Mouse (Mus musculus) cerebellum, adult 2 months (tissue): ENCODE results near the gene Nr1d2. TPM values are rescaled to one million over a fixed set of nuclear protein-coding genes. Genes with fewer than 3 reads are reported as not detected.

Experiments used
- DNase-seq, 2 experiments: peaks; one replicate each; pipeline ENCODE4 v3.0.0; 2021
- H3K27ac ChIP-seq: fragments of 200-500 bp; 2 replicates; pipeline ENCODE4 v1.5.1; 2012; ENCODE audit warnings: low read length, control low read depth, inconsistent platforms; ENCODE audit not compliant: insufficient read depth
- H3K27me3 ChIP-seq: fragments of 200-500 bp; 2 replicates; pipeline ENCODE4 v1.6.1; 2012; ENCODE audit warnings: inconsistent platforms, mild to moderate bottlenecking, low read length, moderate library complexity; ENCODE audit not compliant: control insufficient read depth, insufficient read depth
- H3K4me1 ChIP-seq: fragments of 200-500 bp; 2 replicates; pipeline ENCODE4 v1.6.1; 2011; ENCODE audit warnings: low read length; ENCODE audit not compliant: control insufficient read depth, insufficient read depth
- H3K4me3 ChIP-seq: fragments of 200-500 bp; replicated peaks from 2 replicates; pipeline ENCODE3; 2011; ENCODE audit warnings: mild to moderate bottlenecking, low read depth, low read length, control low read depth; ENCODE audit not compliant: insufficient read depth
- CTCF ChIP-seq: fragments of 200-500 bp; IDR thresholded peaks from 2 replicates; pipeline ENCODE4 v1.5.1; 2011; ENCODE audit warnings: low read depth, mild to moderate bottlenecking, control low read depth, low read length, moderate library complexity, borderline replicate concordance; ENCODE audit not compliant: insufficient read depth
- POLR2A ChIP-seq: fragments of 200-500 bp; IDR thresholded peaks from 2 replicates; pipeline ENCODE4 v1.6.1; 2011; ENCODE audit warnings: low read length, control low read depth, borderline replicate concordance; ENCODE audit not compliant: insufficient read depth
- polyA plus RNA-seq: library from polyadenylated mRNA; depleted of rRNA; stranded (reverse); fragments of >200 nt; gene quantifications from 2 replicates; pipeline ENCODE4 v1.2.3, GENCODE M21; 2012; rRNA removed

Nr1d2 gene
- polyA plus RNA-seq, 1 experiment: 87.2 TPM

DNA sequence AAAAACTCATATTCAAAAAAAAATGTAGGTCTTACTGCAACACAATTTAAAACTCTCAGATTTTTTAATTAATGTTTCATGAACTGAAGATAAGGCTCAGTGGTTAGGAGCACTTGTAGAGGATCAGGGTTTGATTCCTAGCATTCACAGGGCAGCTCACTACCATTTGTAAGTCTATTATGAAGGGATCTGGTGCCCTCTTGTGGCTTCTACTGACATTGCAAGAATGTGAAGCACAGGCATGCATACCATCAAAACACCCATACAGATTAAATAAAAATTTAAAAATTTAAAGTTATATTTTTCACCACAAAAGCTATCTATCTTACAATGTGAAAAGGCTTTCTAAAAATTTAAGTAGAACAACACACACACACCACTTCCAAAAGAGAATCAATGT lies 71.9 kb downstream of the Nr1d2 start:
- H3K27me3 ChIP-seq: no peaks in the 10 kb centered on the region
- peak; percentile 27; the same call in 1 of the 2 replicates for TF ChIP-seq CTCF
- TF ChIP-seq POLR2A: no peak
- H3K27ac ChIP-seq: no peak overlapping the region
- H3K4me1 ChIP-seq: no peaks in the 10 kb centered on the region
- no peak overlapping the region for H3K4me3 ChIP-seq
- DNase-seq: peak; percentile 8 to 13

Other genes starting within 250 kb of the Nr1d2 start
- 124 and 140 TPM in 2 replicates for gene Nkiras1, start 32.0 kb upstream of the Nr1d2 start, polyA plus RNA-seq
- 293 and 315 TPM in 2 replicates for gene Rpl15, start 32.3 kb upstream of the Nr1d2 start, polyA plus RNA-seq
- gene Ube2e1, start 92.7 kb upstream of the Nr1d2 start, polyA plus RNA-seq: 101 and 105 TPM in 2 replicates